Mouse (Mus musculus): ENCODE results near the gene Rxra.

Rxra gene

GRCm38 (mm10) chr2:27703852-27704640, 27.8 kb downstream of the Rxra start:
- DNase-seq: no peak

GRCm38 (mm10) chr2:27704641-27705040, 28.4 kb downstream of the Rxra start:
- DNase-seq: no peak

DNA sequence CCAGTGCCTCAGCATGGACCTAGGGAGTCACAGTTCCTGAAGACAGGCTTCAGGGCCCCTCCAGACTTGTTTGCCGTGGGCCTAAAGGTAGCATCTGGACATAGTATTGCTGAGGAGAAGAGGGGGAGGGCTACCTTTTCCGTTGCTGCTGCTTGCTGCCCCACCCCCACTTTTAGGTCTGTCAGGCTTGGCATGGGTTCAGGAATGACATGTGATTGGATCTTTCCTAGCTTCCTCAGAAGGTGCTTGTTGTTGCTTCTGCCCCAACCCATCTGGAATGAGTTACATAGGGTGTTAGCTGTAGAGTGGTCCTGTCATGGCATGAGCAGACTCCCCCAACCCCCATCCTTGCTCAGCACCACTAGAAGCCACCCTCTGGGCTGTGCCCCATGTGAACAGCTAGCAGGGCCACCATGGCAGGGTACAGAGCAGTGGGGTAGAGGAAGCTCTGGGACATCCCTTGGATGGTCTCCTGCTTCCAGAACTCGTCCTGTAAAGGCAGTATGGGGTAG, 34.7 kb downstream of the Rxra start:
- no peak for DNase-seq

GRCm38 (mm10) chr2:27712626-27713025, 36.4 kb downstream of the Rxra start:
- DNase-seq: no peak

GRCm38 (mm10) chr2:27713378-27713777, 37.1 kb downstream of the Rxra start:
- no peak for DNase-seq

DNA sequence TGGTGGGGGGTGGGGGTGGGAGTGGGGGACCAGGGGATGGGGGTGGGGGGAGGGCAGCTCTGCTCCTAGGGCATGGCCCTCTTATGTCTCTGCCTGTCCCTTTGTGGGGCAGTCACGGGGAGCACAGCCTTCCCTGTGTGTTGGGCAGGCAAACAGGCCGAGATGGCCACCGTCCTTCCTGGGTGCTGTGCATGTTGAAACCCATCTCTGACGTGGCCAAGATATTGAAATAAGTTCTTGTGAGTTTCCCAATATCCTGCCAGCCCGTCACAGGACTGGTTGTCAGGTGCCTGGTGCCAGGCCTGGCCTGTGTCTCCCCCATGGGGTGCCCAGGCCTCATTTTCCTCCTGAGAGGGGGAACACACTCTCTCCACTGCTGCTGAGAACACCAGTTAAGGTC, 37.9 kb downstream of the Rxra start:
- no peak for DNase-seq

DNA sequence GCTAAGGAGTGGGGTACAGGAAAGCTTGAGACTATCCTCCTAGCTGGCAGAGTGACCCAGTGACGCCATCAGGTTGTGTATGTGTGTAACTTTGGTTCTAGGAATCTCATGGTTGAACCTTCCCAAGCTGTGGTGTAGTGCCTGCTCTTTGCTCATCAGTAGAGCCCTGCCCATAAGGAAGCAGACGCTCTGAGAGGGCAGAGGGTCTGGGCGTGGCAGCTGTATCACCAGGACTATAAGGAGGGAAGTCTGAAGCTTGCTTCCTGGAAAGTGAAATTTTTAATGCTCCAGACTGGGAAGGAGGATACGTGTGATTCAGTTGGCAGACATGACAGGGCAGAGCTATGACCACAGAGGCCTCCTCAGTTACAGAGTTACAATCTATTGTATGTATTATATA, 39.0 kb downstream of the Rxra start:
- no peak for DNase-seq

GRCm38 (mm10) chr2:27716339-27716738, 40.1 kb downstream of the Rxra start:
- no peak for DNase-seq

GRCm38 (mm10) chr2:27718191-27718590, 42.0 kb downstream of the Rxra start:
- peak; percentile 65 for DNase-seq

DNA sequence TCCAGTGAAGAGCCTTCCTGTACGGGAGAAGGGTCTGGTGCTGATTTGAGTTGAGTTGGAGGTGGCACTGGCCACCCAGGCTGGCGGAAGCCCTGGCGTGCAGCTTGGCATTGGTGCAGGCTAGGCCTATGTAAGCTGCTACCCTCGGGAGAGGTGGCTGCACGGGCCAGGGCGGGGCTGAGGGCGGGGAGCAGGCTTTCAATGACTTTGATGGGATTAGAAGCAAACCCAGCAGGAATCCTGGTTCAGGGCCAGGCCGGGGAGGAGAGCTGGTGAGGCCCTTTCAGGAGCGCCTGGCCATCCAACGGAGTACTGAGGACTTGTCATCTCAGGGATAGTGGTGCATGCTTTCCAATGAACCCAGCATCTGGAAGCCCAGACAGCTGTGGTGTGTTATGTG, 43.4 kb downstream of the Rxra start:
- DNase-seq: peak; percentile 26

DNA sequence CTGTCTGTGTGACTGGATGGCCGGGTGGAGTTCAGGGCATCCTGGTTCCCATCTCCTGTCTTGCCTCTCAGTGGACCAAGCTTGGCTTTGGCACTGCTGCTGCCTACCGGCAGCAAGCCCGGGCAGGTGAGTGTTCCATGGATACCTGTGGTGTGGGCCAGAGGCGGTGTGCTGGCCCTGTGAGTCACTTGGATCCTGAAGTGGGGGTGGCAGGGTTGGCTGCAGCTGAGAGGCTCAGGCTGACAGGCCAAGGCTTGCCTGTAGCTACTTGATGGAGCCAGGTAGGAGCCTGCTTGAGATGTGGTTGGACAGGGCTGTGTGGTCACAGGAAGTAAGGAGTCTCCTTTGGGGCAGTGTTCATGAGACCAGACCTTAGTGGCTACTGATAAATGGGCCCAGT, 45.4 kb downstream of the Rxra start:
- DNase-seq: no peak

GRCm38 (mm10) chr2:27724729-27725316, 48.6 kb downstream of the Rxra start:
- DNase-seq: no peak

DNA sequence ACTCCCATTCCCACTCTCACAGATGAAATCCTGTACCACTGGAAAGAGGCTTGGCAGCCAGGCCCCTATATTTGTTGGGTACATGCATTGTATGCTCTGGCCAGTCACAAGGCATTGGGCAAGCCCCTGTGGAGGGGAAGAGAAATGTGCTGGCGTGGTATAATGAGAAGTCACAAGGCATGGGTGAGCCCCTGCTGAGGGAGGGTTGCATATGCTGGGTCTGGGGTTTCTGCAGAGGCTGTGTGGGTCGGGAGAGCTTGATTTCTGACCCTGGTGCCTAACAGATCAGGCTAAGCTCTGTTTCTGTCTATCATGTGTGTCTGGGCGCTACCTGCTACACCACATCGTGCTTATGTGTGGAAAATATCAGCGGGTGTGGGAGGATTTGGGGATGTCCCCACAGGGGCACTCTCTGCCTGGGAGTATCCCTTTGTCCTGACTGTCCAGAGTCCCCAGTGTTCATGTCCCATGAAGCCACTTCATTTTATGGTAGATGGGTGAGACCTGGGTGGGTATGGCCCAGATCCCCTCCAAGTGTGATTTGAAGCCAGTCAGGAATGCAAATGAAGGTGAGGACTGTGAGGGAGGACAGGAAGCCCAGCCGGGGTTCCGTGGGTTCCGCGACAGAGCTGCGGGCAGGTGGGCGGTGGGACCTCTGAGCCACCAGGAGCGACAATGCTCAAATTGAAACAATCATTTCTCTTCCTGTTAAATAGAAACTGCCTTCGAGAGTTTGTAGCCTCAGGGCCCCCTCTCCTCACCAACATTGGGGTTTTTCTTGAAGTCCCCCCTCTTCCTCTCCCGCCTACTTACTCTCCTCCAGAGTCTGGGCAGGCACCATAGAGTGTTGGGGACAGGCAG, 52.0 kb downstream of the Rxra start:
- no peak for DNase-seq

GRCm38 (mm10) chr2:27729009-27729408, 52.8 kb downstream of the Rxra start:
- no peak for DNase-seq

- peak; percentile 48 for DNase-seq
These were observed 54.0 kb downstream of the Rxra start for GRCm38 (mm10) chr2:27730002-27730905.

DNA sequence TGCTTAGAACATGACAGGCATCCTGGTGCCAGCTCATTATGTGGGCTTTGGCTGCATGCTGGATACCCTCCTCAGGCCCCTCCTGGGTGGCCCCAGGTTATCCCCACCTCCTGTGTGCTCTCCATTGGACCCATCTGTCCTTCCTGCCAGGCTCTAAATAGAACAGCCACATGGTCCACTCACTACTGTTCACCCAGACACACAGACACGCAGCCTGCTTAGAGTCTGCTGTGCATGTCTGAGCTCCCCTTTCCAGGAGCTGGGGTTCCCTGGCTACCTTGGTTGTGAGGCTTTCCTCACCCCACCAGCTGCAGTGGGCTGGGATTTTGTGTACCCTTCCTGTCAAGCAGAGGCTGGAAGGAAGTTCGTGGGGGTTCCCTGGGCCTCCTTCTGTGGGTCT, 56.8 kb downstream of the Rxra start:
- DNase-seq: no peak

DNA sequence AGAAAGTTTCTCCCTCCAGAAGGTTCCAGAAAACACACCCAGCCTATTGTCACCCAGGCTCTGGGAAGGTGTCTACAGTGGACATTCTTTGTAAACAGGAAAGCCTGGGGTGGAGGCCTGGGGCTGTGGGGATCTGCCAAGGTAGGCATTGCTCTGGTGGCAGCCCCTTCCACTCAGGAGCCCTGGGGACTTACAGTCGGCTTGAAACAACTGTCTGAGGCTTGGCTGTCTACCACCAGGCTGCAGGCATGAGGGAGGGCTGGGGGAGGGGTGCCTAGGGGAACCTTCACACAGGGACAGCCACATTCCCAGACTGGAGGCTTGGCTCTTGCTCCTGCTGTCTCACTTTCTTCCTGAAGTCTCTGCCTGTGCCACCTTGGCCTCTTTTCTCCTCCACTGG, 58.1 kb downstream of the Rxra start:
- no peak for DNase-seq

DNA sequence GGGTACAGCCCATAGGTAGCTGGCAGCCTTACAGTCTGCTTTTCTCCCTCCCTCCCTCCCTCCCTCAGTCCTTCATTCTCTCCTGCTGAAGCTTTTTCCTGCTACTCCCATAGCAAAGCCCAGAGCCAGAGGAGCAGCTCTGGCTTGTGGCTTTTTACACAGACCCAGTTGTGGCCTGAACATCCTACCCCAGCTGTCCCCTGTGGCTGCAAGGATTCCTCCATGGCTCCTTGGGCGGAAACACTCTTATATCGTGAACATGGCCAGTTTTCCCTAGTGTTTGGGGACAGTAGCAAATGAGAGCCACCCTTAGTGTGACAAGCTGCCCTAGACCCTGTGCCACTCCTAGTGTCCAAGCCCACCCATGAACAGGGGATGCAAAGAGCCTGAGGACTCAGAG, 58.6 kb downstream of the Rxra start:
- DNase-seq: no peak

- DNase-seq: no peak
These were observed 60.6 kb downstream of the Rxra start for GRCm38 (mm10) chr2:27736802-27737201.

DNA sequence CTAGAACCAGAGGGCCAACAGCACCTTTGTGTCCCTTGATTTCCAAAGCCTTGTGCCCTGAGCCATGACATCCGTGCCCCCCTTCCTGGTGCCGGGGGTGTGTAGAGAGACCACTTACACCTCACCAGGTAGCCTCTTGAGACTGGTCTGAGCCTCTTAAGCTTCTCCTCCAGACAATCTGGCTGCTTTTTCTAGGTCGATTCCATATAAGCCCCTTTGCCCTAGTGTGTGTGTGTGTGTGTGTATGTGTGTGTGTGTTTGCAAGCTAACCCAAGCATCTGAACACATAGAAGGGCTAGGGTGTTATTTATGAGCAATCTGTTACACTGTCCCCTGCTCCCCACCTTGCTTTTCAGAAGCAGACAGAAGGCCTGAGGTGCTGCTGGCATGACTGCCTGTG, 62.2 kb downstream of the Rxra start:
- no peak for DNase-seq

DNA sequence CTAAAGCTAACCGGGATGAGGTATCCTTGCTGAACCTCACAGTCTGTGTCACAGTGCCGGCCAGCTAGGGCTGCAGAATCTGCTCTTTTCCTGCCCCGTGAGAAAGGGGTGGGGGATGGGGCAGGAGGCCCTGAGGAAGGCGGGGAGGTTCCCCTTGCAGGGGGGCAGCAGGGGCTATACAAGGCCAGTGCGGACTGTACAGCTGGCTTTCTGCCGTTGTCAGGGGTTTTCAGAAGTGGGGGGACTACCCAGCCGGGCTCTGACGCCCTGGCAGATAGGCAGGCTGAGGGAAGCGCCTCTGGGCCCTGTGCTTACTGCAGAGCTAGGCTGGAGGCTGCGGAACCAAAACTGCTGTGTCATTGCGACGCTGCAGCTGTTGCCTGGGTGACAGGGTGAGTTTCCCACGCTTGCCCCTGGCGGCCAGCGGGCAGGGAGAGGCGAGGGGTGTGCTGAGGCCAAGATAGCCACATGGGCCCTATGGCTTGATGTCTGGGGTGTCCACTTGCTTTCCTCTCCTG, 63.9 kb downstream of the Rxra start:
- peak; percentile 53 for DNase-seq

- DNase-seq: no peak
These were observed 66.9 kb downstream of the Rxra start for GRCm38 (mm10) chr2:27743177-27743576.

Data from cerebellum, adult 9-11 months (tissue).